In genomic region chr9:58115297-58115925, GRCm38 (mm10) we compare ENCODE assay signal across 15 mouse cellular contexts. TPM values are rescaled to one million over a fixed set of nuclear protein-coding genes. Genes with fewer than 3 reads are reported as not detected.
DNase-seq lines count a peak whose midpoint lies in the region; ATAC-seq and TF ChIP-seq lines count a peak whose summit lies in the region.
"Had no signal": no experiment of that assay in that cellular context is flagged by ENCODE, and none has a peak within 500 bp of the region (broad histone marks: within the 10 kb centered on the region; RNA-seq: fewer than 3 reads in every experiment).

No protein-coding gene starts in this region.

- H3K4me2 ChIP-seq in embryonic facial prominence, embryonic 13.5 days, result no peak overlapping the region
- H3K4me2 ChIP-seq in hindbrain, embryonic 13.5 days, result no peak overlapping the region
- H3K4me2 ChIP-seq in midbrain, embryonic 12.5 days (replicated peaks), result no peak overlapping the region
- H3K4me2 ChIP-seq: heart, embryonic 15.5 days; liver, embryonic 13.5 days had no signal

- H3K36me3 ChIP-seq in E14TG2a.4 (ENCODE audit: insufficient read depth, low read length), result no peaks in the 10 kb centered on the region
- H3K36me3 ChIP-seq in embryonic facial prominence, embryonic 13.5 days, result no peaks in the 10 kb centered on the region
- H3K36me3 ChIP-seq in hindbrain, embryonic 13.5 days, result no peaks in the 10 kb centered on the region
- H3K36me3 ChIP-seq in midbrain, embryonic 12.5 days, result no peaks in the 10 kb centered on the region
- H3K36me3 ChIP-seq: heart, embryonic 15.5 days; liver, embryonic 13.5 days had no signal

- 20% methylated on average over 7 of the region's 7 CpGs for WGBS in embryonic facial prominence, embryonic 13.5 days
- WGBS in hindbrain, embryonic 13.5 days, result 19% methylated on average over 7 of the region's 7 CpGs
- 30% methylated on average over 7 of the region's 7 CpGs for WGBS in midbrain, embryonic 12.5 days

- H3K4me1 ChIP-seq in E14TG2a.4 (replicated peaks; ENCODE audit: low read depth, low read length), result peaks cover 60% of the 10 kb centered on the region
- H3K4me1 ChIP-seq in embryonic facial prominence, embryonic 13.5 days, result peaks cover 67% of the 10 kb centered on the region
- peaks cover 67% of the 10 kb centered on the region for H3K4me1 ChIP-seq in hindbrain, embryonic 13.5 days (replicated peaks)
- H3K4me1 ChIP-seq in midbrain, embryonic 12.5 days, result peaks cover 71% of the 10 kb centered on the region

- no peak for DNase-seq in ovary, adult 18-20 months (ENCODE audit: low spot score)
- no peak for DNase-seq in cerebellum, postnatal 25 days
- no peak for DNase-seq in gastrocnemius, adult 8-10 months (ENCODE audit: low spot score in 2 of 2)
- DNase-seq: cerebellum, postnatal 36 days; gastrocnemius, postnatal 14 days; kidney, adult 11 months; liver, embryonic 13.5 days; lung, postnatal 36 days; thymus, postnatal 25 days had no signal

- 0 out of 2 replicates have a peak, but pooled peaks have one; percentile 1 for ATAC-seq in embryonic facial prominence, embryonic 13.5 days (ENCODE audit: insufficient number of reproducible peaks, insufficient read depth, low FRiP score, low TSS enrichment, low read depth)
- no peak for ATAC-seq in hindbrain, embryonic 13.5 days (ENCODE audit: low FRiP score)
- ATAC-seq in midbrain, embryonic 12.5 days (ENCODE audit: low FRiP score, low read depth), result no peak

- no peak for TF ChIP-seq CTCF in E14TG2a.4 (conservative IDR thresholded peaks at IDR 0.05; ENCODE audit: low read length)

- H3K9me3 ChIP-seq in E14TG2a.4 (ENCODE audit: low read length), result no peaks in the 10 kb centered on the region
- no peaks in the 10 kb centered on the region for H3K9me3 ChIP-seq in embryonic facial prominence, embryonic 13.5 days
- H3K9me3 ChIP-seq in hindbrain, embryonic 13.5 days, result no peaks in the 10 kb centered on the region
- no peaks in the 10 kb centered on the region for H3K9me3 ChIP-seq in midbrain, embryonic 12.5 days
- H3K9me3 ChIP-seq: heart, embryonic 15.5 days; liver, embryonic 13.5 days had no signal

- peaks cover 88% of the 10 kb centered on the region for H3K27me3 ChIP-seq in E14TG2a.4 (ENCODE audit: insufficient read depth, low read length)
- H3K27me3 ChIP-seq in embryonic facial prominence, embryonic 13.5 days, result peaks cover 14% of the 10 kb centered on the region
- peaks cover 42% of the 10 kb centered on the region for H3K27me3 ChIP-seq in hindbrain, embryonic 13.5 days
- H3K27me3 ChIP-seq in midbrain, embryonic 12.5 days, result peaks cover 61% of the 10 kb centered on the region

- H3K4me3 ChIP-seq in E14TG2a.4 (replicated peaks; ENCODE audit: low read length), result 0 out of 2 replicates have a peak overlapping the region, but pooled peaks have one; percentile 26
- H3K4me3 ChIP-seq in embryonic facial prominence, embryonic 13.5 days, result no peak overlapping the region
- no peak overlapping the region for H3K4me3 ChIP-seq in hindbrain, embryonic 13.5 days
- no peak overlapping the region for H3K4me3 ChIP-seq in midbrain, embryonic 12.5 days
- H3K4me3 ChIP-seq: erythroblast, embryonic 14.5 days; heart, embryonic 15.5 days; liver, embryonic 13.5 days had no signal

- peak overlapping the region; percentile 36; the same call in 1 of the 2 replicates for H3K9ac ChIP-seq in embryonic facial prominence, embryonic 13.5 days
- H3K9ac ChIP-seq in hindbrain, embryonic 13.5 days, result no peak overlapping the region
- no peak overlapping the region for H3K9ac ChIP-seq in midbrain, embryonic 12.5 days (replicated peaks)
- H3K9ac ChIP-seq: heart, embryonic 15.5 days; liver, embryonic 13.5 days had no signal

- H3K27ac ChIP-seq in embryonic facial prominence, embryonic 13.5 days, result peak overlapping the region; percentile 29; the same call in 1 of the 2 replicates
- peak overlapping the region; percentile 95 for H3K27ac ChIP-seq in hindbrain, embryonic 13.5 days
- peak overlapping the region; percentile 95 for H3K27ac ChIP-seq in midbrain, embryonic 12.5 days (replicated peaks)
- H3K27ac ChIP-seq: heart, embryonic 15.5 days; liver, embryonic 13.5 days had no signal

RNA-seq across cellular contexts. Expression of gene Ccdc33, which starts 3.2 kb away (rescaled TPM):
- polyA plus RNA-seq in embryonic facial prominence, embryonic 13.5 days (2015; fragmentation: Nextera tagmentation; extraction: Ambion mirVana), result 0.83 TPM in 1 of 2 replicates, not detected in the other
- polyA plus RNA-seq in hindbrain, embryonic 13.5 days (2015; fragmentation: Nextera tagmentation; extraction: Ambion mirVana), result 0.81 and 0.91 TPM in 2 replicates
- polyA plus RNA-seq in midbrain, embryonic 12.5 days (2016; fragmentation: Nextera tagmentation; extraction: Ambion mirVana), result 0.64 and 1.0 TPM in 2 replicates
- total RNA-seq in gastrocnemius, adult 8-10 months (2022), result not detected
- total RNA-seq: gastrocnemius, postnatal 14 days had no signal
- polyA plus RNA-seq: erythroblast, embryonic 14.5 days; heart, embryonic 15.5 days; liver, embryonic 13.5 days had no signal

RNA-seq across cellular contexts. Expression of gene Stra6, which starts 51.8 kb away (rescaled TPM):
- 11.5 and 14.3 TPM in 2 replicates for polyA plus RNA-seq in embryonic facial prominence, embryonic 13.5 days (2015; fragmentation: Nextera tagmentation; extraction: Ambion mirVana)
- 19.1 and 20.1 TPM in 2 replicates for polyA plus RNA-seq in hindbrain, embryonic 13.5 days (2015; fragmentation: Nextera tagmentation; extraction: Ambion mirVana)
- polyA plus RNA-seq in midbrain, embryonic 12.5 days (2016; fragmentation: Nextera tagmentation; extraction: Ambion mirVana), result 8.6 and 9.1 TPM in 2 replicates
- under 1 TPM in 3 of 4 experiments, not detected in 1; 0.10 to 0.43 (median 0.19) TPM for total RNA-seq in gastrocnemius, adult 8-10 months (2022)
- polyA plus RNA-seq: erythroblast, embryonic 14.5 days had no signal

Comparison
In these comparisons a context has a peak if more than half of its experiments do, and no peak if none do; other contexts are left out.
1. H3K27ac ChIP-seq: peak in every context shown above with its lines; median percentile 95 in hindbrain, embryonic 13.5 days; 95 in midbrain, embryonic 12.5 days; 29 in embryonic facial prominence, embryonic 13.5 days.